Mouse (Mus musculus) G1E (cell line): ENCODE data around the gene Dnah17. TPM values are rescaled to one million over a fixed set of nuclear protein-coding genes. Genes with fewer than 3 reads are reported as not detected.

Experiments used
- ATAC-seq: 2 replicates; pipeline ENCODE4 v1.8.0; 2016; ENCODE audit warnings: mild to moderate bottlenecking; ENCODE audit not compliant: insufficient number of reproducible peaks, poor library complexity, low FRiP score, severe bottlenecking; ENCODE audit errors: extremely low read depth
- DNase-seq: peaks from one replicate; pipeline ENCODE4 v3.0.0; 2012; ENCODE audit warnings: low spot score
- H3K27me3 ChIP-seq: 2 replicates; pipeline ENCODE4 v1.6.1; 2012; ENCODE audit warnings: mild to moderate bottlenecking, low read length, inconsistent platforms; ENCODE audit not compliant: insufficient read depth
- H3K36me3 ChIP-seq: replicated peaks from 2 replicates; pipeline ENCODE3; 2012; ENCODE audit warnings: mild to moderate bottlenecking, inconsistent platforms
- H3K4me1 ChIP-seq: 2 replicates; pipeline ENCODE4 v1.6.1; 2012; ENCODE audit warnings: low read depth, low read length, inconsistent platforms, mixed read lengths; ENCODE audit not compliant: insufficient read depth
- H3K4me3 ChIP-seq: 2 replicates; pipeline ENCODE4 v1.5.1; 2012; ENCODE audit warnings: low read depth, mild to moderate bottlenecking, inconsistent platforms, low read length, moderate library complexity, mixed read lengths
- H3K9me3 ChIP-seq: replicated peaks from 2 replicates; pipeline ENCODE4 v1.6.1; 2012; ENCODE audit warnings: inconsistent platforms
- CTCF ChIP-seq: IDR thresholded peaks from 2 replicates; pipeline ENCODE4 v1.5.1; 2012; ENCODE audit warnings: low read depth, low read length, inconsistent platforms, mixed read lengths
- GATA1 ChIP-seq: IDR thresholded peaks from 2 replicates; pipeline ENCODE4 v1.6.1; 2012; ENCODE audit warnings: borderline replicate concordance, low read length, inconsistent platforms, mixed read lengths
- GATA2 ChIP-seq: IDR thresholded peaks from 2 replicates; pipeline ENCODE4 v1.6.1; 2012; ENCODE audit warnings: low read depth, low read length, inconsistent platforms, borderline replicate concordance
- POLR2AphosphoS5 ChIP-seq: IDR thresholded peaks from 2 replicates; pipeline ENCODE4 v1.6.1; 2012; ENCODE audit warnings: low read depth, low read length, inconsistent platforms; ENCODE audit not compliant: insufficient replicate concordance
- TAL1 ChIP-seq: conservative IDR thresholded peaks from 2 replicates; pipeline ENCODE4 v1.6.1; 2012; ENCODE audit warnings: low read depth, low read length, inconsistent platforms, mixed read lengths
- polyA plus RNA-seq: library from polyadenylated mRNA; stranded (reverse); fragments of >175 nt; gene quantifications from 2 replicates; pipeline ENCODE4 v1.2.3, GENCODE M21; 2012
- total RNA-seq, 2 experiments: library from RNA; stranded (forward) in 1 of 2; stranded (reverse) in 1 of 2; fragments of 200-1000 nt in 1 of 2; fragments of >200 nt in 1 of 2; fragmentation: Nextera tagmentation in 1 of 2; gene quantifications; 2 replicates each; pipeline ENCODE4 v1.2.3; 2014 to 2017

Dnah17 gene
- total and polyA plus RNA-seq, 3 experiments, result 0.11 TPM; not detected in 2

GRCm38 (mm10) chr11:118000083-118000482 lies 130.4 kb downstream of the Dnah17 start:
- Histone ChIP-seq H3K4me3 (no peak overlapping the region), H3K36me3 (peaks cover 95% of the 10 kb centered on the region), H3K4me1 (peaks cover 36% of the 10 kb centered on the region), H3K27me3 (no peaks in the 10 kb centered on the region), H3K9me3 (no peaks in the 10 kb centered on the region)
- TF ChIP-seq CTCF (no peak), POLR2AphosphoS5 (no peak), GATA2 (no peak), GATA1 (no peak), TAL1 (no peak)
- DNase-seq (no peak), ATAC-seq (no peak)

DNA sequence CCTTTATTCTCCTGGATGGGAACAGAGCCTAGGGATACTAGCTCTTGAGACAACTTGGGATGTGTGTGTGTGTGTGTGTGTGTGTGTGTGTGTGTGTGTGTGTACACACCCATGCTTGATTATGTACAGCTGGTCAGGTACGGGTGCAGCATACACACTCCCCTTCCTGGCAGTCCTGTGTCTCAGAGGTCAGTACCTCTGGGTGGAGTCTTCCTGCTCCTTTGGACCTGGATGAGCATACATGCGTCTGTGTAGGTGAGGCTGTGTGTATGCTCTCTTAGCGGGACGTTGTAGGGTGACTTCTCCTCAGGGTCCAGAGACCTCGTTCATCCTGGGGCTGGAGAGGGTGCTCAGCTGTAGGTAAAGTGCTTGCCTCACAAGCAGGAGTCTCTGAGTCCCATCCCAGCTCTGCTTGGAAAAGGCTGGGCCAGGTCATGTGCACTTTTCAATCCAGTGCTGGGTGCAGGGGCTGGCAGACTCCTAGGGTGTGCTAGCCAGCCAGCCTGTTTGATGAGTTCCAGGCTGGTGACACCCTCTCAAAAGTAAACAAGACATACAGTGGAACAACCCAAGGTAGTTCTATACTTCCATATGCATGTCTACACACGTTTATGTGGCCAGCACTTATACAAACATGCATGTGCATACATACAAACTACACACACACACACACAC lies 131.0 kb downstream of the Dnah17 start:
- DNase-seq (no peak), ATAC-seq (no peak)
- TF ChIP-seq TAL1 (no peak), CTCF (no peak), POLR2AphosphoS5 (no peak), GATA1 (no peak), GATA2 (no peak)
- H3K4me3 ChIP-seq, result no peak overlapping the region
- H3K9me3 ChIP-seq, result no peaks in the 10 kb centered on the region
- H3K27me3 ChIP-seq, result no peaks in the 10 kb centered on the region
- H3K4me1 ChIP-seq, result peaks cover 43% of the 10 kb centered on the region
- peaks cover 95% of the 10 kb centered on the region for H3K36me3 ChIP-seq

DNA sequence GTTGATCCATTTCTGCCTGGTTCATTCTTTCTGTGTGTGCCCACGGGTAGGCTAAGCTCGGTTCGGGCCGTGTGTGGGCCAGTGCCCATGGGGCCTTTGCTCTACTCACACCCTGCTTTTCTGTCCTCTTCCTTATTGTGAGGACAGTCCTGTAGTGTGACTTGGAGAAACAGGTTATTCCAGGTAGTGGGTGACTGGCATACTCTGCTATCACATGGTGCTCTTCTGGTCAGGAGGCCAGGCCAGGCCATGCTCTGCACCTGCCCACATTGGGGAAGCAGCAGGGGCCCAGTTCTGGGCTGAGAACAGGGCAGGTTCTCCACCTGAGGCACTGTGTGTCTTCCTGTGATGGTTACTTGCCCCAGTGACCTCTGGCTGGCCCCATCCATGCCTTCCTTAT lies 132.1 kb downstream of the Dnah17 start:
- H3K9me3 ChIP-seq, result no peaks in the 10 kb centered on the region
- H3K4me3 ChIP-seq, result no peak overlapping the region
- DNase-seq (no peak), ATAC-seq (no peak)
- TF ChIP-seq POLR2AphosphoS5 (no peak), GATA1 (no peak), GATA2 (no peak), TAL1 (no peak), CTCF (no peak)
- peaks cover 93% of the 10 kb centered on the region for H3K36me3 ChIP-seq
- H3K4me1 ChIP-seq, result peaks cover 53% of the 10 kb centered on the region
- H3K27me3 ChIP-seq, result no peaks in the 10 kb centered on the region

GRCm38 (mm10) chr11:117997085-117997484 lies 133.3 kb downstream of the Dnah17 start:
- H3K9me3 ChIP-seq, result no peaks in the 10 kb centered on the region
- TF ChIP-seq CTCF (no peak), POLR2AphosphoS5 (no peak), TAL1 (no peak), GATA2 (no peak), GATA1 (no peak)
- DNase-seq, result no peak
- peaks cover 93% of the 10 kb centered on the region for H3K36me3 ChIP-seq
- H3K4me1 ChIP-seq, result peaks cover 66% of the 10 kb centered on the region
- ATAC-seq, result no peak
- H3K4me3 ChIP-seq, result no peak overlapping the region
- H3K27me3 ChIP-seq, result no peaks in the 10 kb centered on the region

- DNase-seq, result no peak
- Histone ChIP-seq H3K4me3 (no peak overlapping the region), H3K27me3 (no peaks in the 10 kb centered on the region), H3K36me3 (peaks cover 93% of the 10 kb centered on the region), H3K4me1 (peaks cover 72% of the 10 kb centered on the region), H3K9me3 (no peaks in the 10 kb centered on the region)
- ATAC-seq, result no peak
- TF ChIP-seq TAL1 (no peak), CTCF (no peak), GATA2 (no peak), POLR2AphosphoS5 (no peak), GATA1 (no peak)
These were observed 134.4 kb downstream of the Dnah17 start for GRCm38 (mm10) chr11:117996066-117996465.

DNA sequence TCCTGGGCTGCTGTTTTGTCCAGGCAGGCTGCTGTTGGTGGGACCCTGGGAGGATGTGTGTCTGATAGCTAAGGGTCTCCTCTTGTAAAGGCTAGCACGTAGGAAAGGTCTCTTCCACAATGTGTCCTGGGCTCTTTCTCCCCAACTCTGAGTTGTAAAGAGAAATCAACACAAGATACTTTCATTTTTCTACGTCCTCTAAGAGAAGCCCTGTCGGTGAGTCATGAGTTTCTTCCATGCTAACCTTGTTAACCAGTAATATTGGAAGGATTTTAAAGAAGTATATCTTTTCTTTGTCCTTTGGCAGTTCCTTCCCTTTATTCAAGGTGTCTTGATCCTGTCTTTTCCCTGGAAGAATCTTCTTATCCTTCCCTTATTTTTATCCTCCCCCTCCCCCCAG lies 134.8 kb downstream of the Dnah17 start:
- H3K36me3 ChIP-seq, result peaks cover 89% of the 10 kb centered on the region
- peaks cover 71% of the 10 kb centered on the region for H3K4me1 ChIP-seq
- TF ChIP-seq TAL1 (no peak), GATA2 (no peak), POLR2AphosphoS5 (no peak), CTCF (no peak), GATA1 (no peak)
- DNase-seq, result no peak
- no peaks in the 10 kb centered on the region for H3K9me3 ChIP-seq
- no peak overlapping the region for H3K4me3 ChIP-seq
- H3K27me3 ChIP-seq, result no peaks in the 10 kb centered on the region
- no peak for ATAC-seq
